Mouse (Mus musculus): ENCODE measurements at regions not wholly inside any gene's neighbourhood (a gene's known extent, or its start where the extent isn't known, plus 50 kb on each side); places are given as distances from the start of the nearest gene placed in this dataset.

GRCm38 (mm10) chr8:118142311-118142710 lies 141.2 kb upstream of the Cdh13 start:
- DNase-seq (no peak), ATAC-seq (ENCODE audit: insufficient read depth) (no peak)
- Histone ChIP-seq H3K9me3 (ENCODE audit: low read depth, low read length) (no peaks in the 10 kb centered on the region), H3K36me3 (ENCODE audit: insufficient read depth) (no peaks in the 10 kb centered on the region), H3K4me2 (no peak overlapping the region), H3K27ac (ENCODE audit: low read depth) (no peak overlapping the region), H3K9ac (no peak overlapping the region), H3K27me3 (ENCODE audit: insufficient read depth, low read length) (no peaks in the 10 kb centered on the region), H3K4me1 (ENCODE audit: insufficient read depth) (no peaks in the 10 kb centered on the region), H3K4me3 (ENCODE audit: low read depth, low read length) (no peak overlapping the region)
- WGBS: 85% methylated on average over 8 of the region's 8 CpGs
- TF ChIP-seq CTCF (IDR thresholded peaks at IDR 0.05; ENCODE audit: low read depth): no peak

GRCm38 (mm10) chr8:118139928-118140327 lies 143.6 kb upstream of the Cdh13 start:
- Histone ChIP-seq H3K27ac (ENCODE audit: low read depth) (no peak overlapping the region), H3K36me3 (ENCODE audit: insufficient read depth) (no peaks in the 10 kb centered on the region), H3K9me3 (ENCODE audit: low read depth, low read length) (no peaks in the 10 kb centered on the region), H3K4me2 (no peak overlapping the region), H3K4me1 (ENCODE audit: insufficient read depth) (no peaks in the 10 kb centered on the region), H3K9ac (no peak overlapping the region), H3K27me3 (ENCODE audit: insufficient read depth, low read length) (no peaks in the 10 kb centered on the region), H3K4me3 (ENCODE audit: low read depth, low read length) (no peak overlapping the region)
- 70% methylated on average over 6 of the region's 6 CpGs for WGBS
- no peak for DNase-seq
- TF ChIP-seq CTCF (IDR thresholded peaks at IDR 0.05; ENCODE audit: low read depth): no peak
- no peak for ATAC-seq (ENCODE audit: insufficient read depth)

GRCm38 (mm10) chr8:118137846-118138245 lies 145.7 kb upstream of the Cdh13 start:
- no peaks in the 10 kb centered on the region for H3K4me1 ChIP-seq (ENCODE audit: insufficient read depth)
- H3K4me2 ChIP-seq: no peak overlapping the region
- ATAC-seq (ENCODE audit: insufficient read depth) (no peak), DNase-seq (no peak)
- no peak overlapping the region for H3K4me3 ChIP-seq (ENCODE audit: low read depth, low read length)
- no peak overlapping the region for H3K27ac ChIP-seq (ENCODE audit: low read depth)
- no peak for TF ChIP-seq CTCF (IDR thresholded peaks at IDR 0.05; ENCODE audit: low read depth)
- no peaks in the 10 kb centered on the region for H3K9me3 ChIP-seq (ENCODE audit: low read depth, low read length)
- no peaks in the 10 kb centered on the region for H3K36me3 ChIP-seq (ENCODE audit: insufficient read depth)
- no peaks in the 10 kb centered on the region for H3K27me3 ChIP-seq (ENCODE audit: insufficient read depth, low read length)
- no peak overlapping the region for H3K9ac ChIP-seq
- 66% methylated on average over 3 of the region's 3 CpGs for WGBS

- H3K4me2 ChIP-seq: no peak overlapping the region
- no peak for TF ChIP-seq CTCF (IDR thresholded peaks at IDR 0.05; ENCODE audit: low read depth)
- no peaks in the 10 kb centered on the region for H3K36me3 ChIP-seq (ENCODE audit: insufficient read depth)
- no peaks in the 10 kb centered on the region for H3K9me3 ChIP-seq (ENCODE audit: low read depth, low read length)
- no peak overlapping the region for H3K4me3 ChIP-seq (ENCODE audit: low read depth, low read length)
- H3K4me1 ChIP-seq (ENCODE audit: insufficient read depth): no peaks in the 10 kb centered on the region
- DNase-seq (no peak), ATAC-seq (ENCODE audit: insufficient read depth) (no peak)
- no peak overlapping the region for H3K27ac ChIP-seq (ENCODE audit: low read depth)
- H3K9ac ChIP-seq: no peak overlapping the region
- H3K27me3 ChIP-seq (ENCODE audit: insufficient read depth, low read length): no peaks in the 10 kb centered on the region
- WGBS: 45% methylated on average over 7 of the region's 7 CpGs
These were observed 158.5 kb upstream of the Cdh13 start for GRCm38 (mm10) chr8:118124993-118125392.

GRCm38 (mm10) chr8:118114253-118114652 lies 169.3 kb upstream of the Cdh13 start:
- WGBS: 72% methylated on average over 8 of the region's 8 CpGs
- no peaks in the 10 kb centered on the region for H3K9me3 ChIP-seq (ENCODE audit: low read depth, low read length)
- H3K27ac ChIP-seq (ENCODE audit: low read depth): no peak overlapping the region
- DNase-seq (no peak), ATAC-seq (ENCODE audit: insufficient read depth) (no peak)
- no peaks in the 10 kb centered on the region for H3K27me3 ChIP-seq (ENCODE audit: insufficient read depth, low read length)
- no peak overlapping the region for H3K9ac ChIP-seq
- H3K4me1 ChIP-seq (ENCODE audit: insufficient read depth): no peaks in the 10 kb centered on the region
- H3K36me3 ChIP-seq (ENCODE audit: insufficient read depth): no peaks in the 10 kb centered on the region
- no peak overlapping the region for H3K4me2 ChIP-seq
- no peak for TF ChIP-seq CTCF (IDR thresholded peaks at IDR 0.05; ENCODE audit: low read depth)
- H3K4me3 ChIP-seq (ENCODE audit: low read depth, low read length): no peak overlapping the region

GRCm38 (mm10) chr8:118104464-118105050 lies 179.0 kb upstream of the Cdh13 start:
- H3K9ac ChIP-seq: no peak overlapping the region
- H3K27me3 ChIP-seq (ENCODE audit: insufficient read depth, low read length): no peaks in the 10 kb centered on the region
- DNase-seq: no peak
- TF ChIP-seq CTCF (IDR thresholded peaks at IDR 0.05; ENCODE audit: low read depth): no peak
- no peaks in the 10 kb centered on the region for H3K36me3 ChIP-seq (ENCODE audit: insufficient read depth)
- H3K9me3 ChIP-seq (ENCODE audit: low read depth, low read length): no peaks in the 10 kb centered on the region
- 64% methylated on average over 14 of the region's 14 CpGs for WGBS
- H3K4me2 ChIP-seq: no peak overlapping the region
- no peaks in the 10 kb centered on the region for H3K4me1 ChIP-seq (ENCODE audit: insufficient read depth)
- no peak for ATAC-seq (ENCODE audit: insufficient read depth)
- no peak overlapping the region for H3K4me3 ChIP-seq (ENCODE audit: low read depth, low read length)
- H3K27ac ChIP-seq (ENCODE audit: low read depth): no peak overlapping the region

GRCm38 (mm10) chr8:118101346-118101745 lies 182.2 kb upstream of the Cdh13 start:
- DNase-seq (no peak), ATAC-seq (ENCODE audit: insufficient read depth) (no peak)
- no peaks in the 10 kb centered on the region for H3K27me3 ChIP-seq (ENCODE audit: insufficient read depth, low read length)
- H3K9me3 ChIP-seq (ENCODE audit: low read depth, low read length): no peaks in the 10 kb centered on the region
- H3K4me3 ChIP-seq (ENCODE audit: low read depth, low read length): no peak overlapping the region
- no peaks in the 10 kb centered on the region for H3K36me3 ChIP-seq (ENCODE audit: insufficient read depth)
- H3K9ac ChIP-seq: no peak overlapping the region
- H3K4me1 ChIP-seq (ENCODE audit: insufficient read depth): no peaks in the 10 kb centered on the region
- TF ChIP-seq CTCF (IDR thresholded peaks at IDR 0.05; ENCODE audit: low read depth): no peak
- WGBS: 47% methylated on average over 8 of the region's 8 CpGs
- no peak overlapping the region for H3K4me2 ChIP-seq
- no peak overlapping the region for H3K27ac ChIP-seq (ENCODE audit: low read depth)

- H3K4me3 ChIP-seq (ENCODE audit: low read depth, low read length): no peak overlapping the region
- H3K9ac ChIP-seq: no peak overlapping the region
- no peaks in the 10 kb centered on the region for H3K9me3 ChIP-seq (ENCODE audit: low read depth, low read length)
- H3K4me1 ChIP-seq (ENCODE audit: insufficient read depth): no peaks in the 10 kb centered on the region
- no peaks in the 10 kb centered on the region for H3K27me3 ChIP-seq (ENCODE audit: insufficient read depth, low read length)
- no peak for TF ChIP-seq CTCF (IDR thresholded peaks at IDR 0.05; ENCODE audit: low read depth)
- H3K27ac ChIP-seq (ENCODE audit: low read depth): no peak overlapping the region
- ATAC-seq (ENCODE audit: insufficient read depth): no peak
- DNase-seq: no peak
- no peaks in the 10 kb centered on the region for H3K36me3 ChIP-seq (ENCODE audit: insufficient read depth)
- no peak overlapping the region for H3K4me2 ChIP-seq
- 51% methylated on average over 5 of the region's 5 CpGs for WGBS
These were observed 220.8 kb upstream of the Cdh13 start for GRCm38 (mm10) chr8:118062736-118063135.

Measured in lung, embryonic 14.5 days (tissue).